Mouse (Mus musculus): ENCODE results near the gene Evi5. TPM values are rescaled to one million over a fixed set of nuclear protein-coding genes. Genes with fewer than 3 reads are reported as not detected.

The Evi5 gene
- polyA plus RNA-seq, 1 experiment from 2014 or later = 46.5 TPM

- H3K27ac ChIP-seq (ENCODE audit: low read length) = no peak overlapping the region
- H3K27me3 ChIP-seq (ENCODE audit: control insufficient read depth, insufficient read depth, low read depth, low read length) = no peaks in the 10 kb centered on the region
- H3K9ac ChIP-seq (ENCODE audit: low read depth, low read length) = no peak overlapping the region
- no peaks in the 10 kb centered on the region for H3K9me3 ChIP-seq (replicated peaks; ENCODE audit: control insufficient read depth, low read length, poor library complexity, severe bottlenecking)
- H3K36me3 ChIP-seq (ENCODE audit: control insufficient read depth, insufficient read depth, low read length) = no peaks in the 10 kb centered on the region
- no peak overlapping the region for H3K4me2 ChIP-seq (ENCODE audit: low read length)
- H3K4me1 ChIP-seq (ENCODE audit: control insufficient read depth, insufficient read depth, low read length) = no peaks in the 10 kb centered on the region
- H3K4me3 ChIP-seq (ENCODE audit: low read depth, low read length) = no peak overlapping the region
- no peak for ATAC-seq
- 92% methylated on average over 4 of the region's 4 CpGs for WGBS
These were observed 169.2 kb downstream of the Evi5 start for GRCm38 (mm10) chr5:107705756-107706155.

GRCm38 (mm10) chr5:107703207-107703763 is 171.6 kb downstream of the Evi5 start:
- no peak overlapping the region for H3K4me3 ChIP-seq (ENCODE audit: low read depth, low read length)
- no peak overlapping the region for H3K27ac ChIP-seq (ENCODE audit: low read length)
- no peaks in the 10 kb centered on the region for H3K4me1 ChIP-seq (ENCODE audit: control insufficient read depth, insufficient read depth, low read length)
- WGBS = 88% methylated on average over 6 of the region's 6 CpGs
- H3K36me3 ChIP-seq (ENCODE audit: control insufficient read depth, insufficient read depth, low read length) = no peaks in the 10 kb centered on the region
- ATAC-seq = no peak
- H3K9ac ChIP-seq (ENCODE audit: low read depth, low read length) = no peak overlapping the region
- H3K9me3 ChIP-seq (replicated peaks; ENCODE audit: control insufficient read depth, low read length, poor library complexity, severe bottlenecking) = no peaks in the 10 kb centered on the region
- no peaks in the 10 kb centered on the region for H3K27me3 ChIP-seq (ENCODE audit: control insufficient read depth, insufficient read depth, low read depth, low read length)
- no peak overlapping the region for H3K4me2 ChIP-seq (ENCODE audit: low read length)

- Histone ChIP-seq H3K9ac (ENCODE audit: low read depth, low read length) (no peak overlapping the region), H3K4me2 (ENCODE audit: low read length) (no peak overlapping the region), H3K4me3 (ENCODE audit: low read depth, low read length) (no peak overlapping the region), H3K9me3 (replicated peaks; ENCODE audit: control insufficient read depth, low read length, poor library complexity, severe bottlenecking) (no peaks in the 10 kb centered on the region), H3K27ac (ENCODE audit: low read length) (no peak overlapping the region), H3K36me3 (ENCODE audit: control insufficient read depth, insufficient read depth, low read length) (no peaks in the 10 kb centered on the region), H3K4me1 (ENCODE audit: control insufficient read depth, insufficient read depth, low read length) (no peaks in the 10 kb centered on the region), H3K27me3 (ENCODE audit: control insufficient read depth, insufficient read depth, low read depth, low read length) (no peaks in the 10 kb centered on the region)
- no peak for ATAC-seq
- WGBS = 86% methylated on average over 9 of the region's 9 CpGs
These were observed 173.2 kb downstream of the Evi5 start for GRCm38 (mm10) chr5:107701658-107702057.

GRCm38 (mm10) chr5:107700873-107701272 is 174.0 kb downstream of the Evi5 start:
- ATAC-seq = no peak

GRCm38 (mm10) chr5:107698888-107699287 is 176.0 kb downstream of the Evi5 start:
- no peak overlapping the region for H3K9ac ChIP-seq (ENCODE audit: low read depth, low read length)
- no peak overlapping the region for H3K27ac ChIP-seq (ENCODE audit: low read length)
- no peak overlapping the region for H3K4me3 ChIP-seq (ENCODE audit: low read depth, low read length)
- no peaks in the 10 kb centered on the region for H3K4me1 ChIP-seq (ENCODE audit: control insufficient read depth, insufficient read depth, low read length)
- no peak for ATAC-seq
- H3K4me2 ChIP-seq (ENCODE audit: low read length) = no peak overlapping the region
- no peaks in the 10 kb centered on the region for H3K27me3 ChIP-seq (ENCODE audit: control insufficient read depth, insufficient read depth, low read depth, low read length)
- H3K9me3 ChIP-seq (replicated peaks; ENCODE audit: control insufficient read depth, low read length, poor library complexity, severe bottlenecking) = no peaks in the 10 kb centered on the region
- 83% methylated on average over 8 of the region's 8 CpGs for WGBS
- H3K36me3 ChIP-seq (ENCODE audit: control insufficient read depth, insufficient read depth, low read length) = no peaks in the 10 kb centered on the region

More at GRCm38 (mm10) chr5:107700873-107701272, 174.0 kb downstream of the Evi5 start:
- H3K9me3 ChIP-seq (replicated peaks; ENCODE audit: control insufficient read depth, low read length, poor library complexity, severe bottlenecking) = no peaks in the 10 kb centered on the region
- H3K36me3 ChIP-seq (ENCODE audit: control insufficient read depth, insufficient read depth, low read length) = no peaks in the 10 kb centered on the region
- H3K27me3 ChIP-seq (ENCODE audit: control insufficient read depth, insufficient read depth, low read depth, low read length) = no peaks in the 10 kb centered on the region
- no peak overlapping the region for H3K4me2 ChIP-seq (ENCODE audit: low read length)
- H3K4me3 ChIP-seq (ENCODE audit: low read depth, low read length) = no peak overlapping the region
- no peak overlapping the region for H3K9ac ChIP-seq (ENCODE audit: low read depth, low read length)
- H3K27ac ChIP-seq (ENCODE audit: low read length) = no peak overlapping the region
- H3K4me1 ChIP-seq (ENCODE audit: control insufficient read depth, insufficient read depth, low read length) = no peaks in the 10 kb centered on the region
- 95% methylated on average over 10 of the region's 10 CpGs for WGBS

GRCm38 (mm10) chr5:107695019-107695418 is 179.9 kb downstream of the Evi5 start:
- H3K9ac ChIP-seq (ENCODE audit: low read depth, low read length) = no peak overlapping the region
- no peak for ATAC-seq
- WGBS = 97% methylated on average over 2 of the region's 3 CpGs
- H3K36me3 ChIP-seq (ENCODE audit: control insufficient read depth, insufficient read depth, low read length) = no peaks in the 10 kb centered on the region
- no peaks in the 10 kb centered on the region for H3K4me1 ChIP-seq (ENCODE audit: control insufficient read depth, insufficient read depth, low read length)
- H3K9me3 ChIP-seq (replicated peaks; ENCODE audit: control insufficient read depth, low read length, poor library complexity, severe bottlenecking) = no peaks in the 10 kb centered on the region
- no peak overlapping the region for H3K4me3 ChIP-seq (ENCODE audit: low read depth, low read length)
- H3K4me2 ChIP-seq (ENCODE audit: low read length) = no peak overlapping the region
- no peak overlapping the region for H3K27ac ChIP-seq (ENCODE audit: low read length)
- H3K27me3 ChIP-seq (ENCODE audit: control insufficient read depth, insufficient read depth, low read depth, low read length) = no peaks in the 10 kb centered on the region

Other genes with a start within 250 kb of the Evi5 start
- gene Gfi1, start 149.1 kb downstream of the Evi5 start, polyA plus RNA-seq (2015; fragmentation: Nextera tagmentation; extraction: Ambion mirVana) = not detected in 2 replicates
- 0.10 and 0.16 TPM in 2 replicates for gene Ube2d2b, start 45.0 kb downstream of the Evi5 start, polyA plus RNA-seq (2015; fragmentation: Nextera tagmentation; extraction: Ambion mirVana)
- gene Rpl5, start 25.4 kb upstream of the Evi5 start, polyA plus RNA-seq (2015; fragmentation: Nextera tagmentation; extraction: Ambion mirVana) = 62.5 and 72.6 TPM in 2 replicates
- gene Fam69a, start 112.0 kb upstream of the Evi5 start, polyA plus RNA-seq (2015; fragmentation: Nextera tagmentation; extraction: Ambion mirVana) = 57.9 and 67.8 TPM in 2 replicates
- 92.4 and 99.5 TPM in 2 replicates for gene Mtf2, start 190.6 kb upstream of the Evi5 start, polyA plus RNA-seq (2015; fragmentation: Nextera tagmentation; extraction: Ambion mirVana)